Mouse (Mus musculus): ENCODE results near the gene Armh3. TPM values are rescaled to one million over a fixed set of nuclear protein-coding genes. Genes with fewer than 3 reads are reported as not detected.

Gene Armh3
- total RNA-seq, 1 experiment, result 8.0 TPM

DNA sequence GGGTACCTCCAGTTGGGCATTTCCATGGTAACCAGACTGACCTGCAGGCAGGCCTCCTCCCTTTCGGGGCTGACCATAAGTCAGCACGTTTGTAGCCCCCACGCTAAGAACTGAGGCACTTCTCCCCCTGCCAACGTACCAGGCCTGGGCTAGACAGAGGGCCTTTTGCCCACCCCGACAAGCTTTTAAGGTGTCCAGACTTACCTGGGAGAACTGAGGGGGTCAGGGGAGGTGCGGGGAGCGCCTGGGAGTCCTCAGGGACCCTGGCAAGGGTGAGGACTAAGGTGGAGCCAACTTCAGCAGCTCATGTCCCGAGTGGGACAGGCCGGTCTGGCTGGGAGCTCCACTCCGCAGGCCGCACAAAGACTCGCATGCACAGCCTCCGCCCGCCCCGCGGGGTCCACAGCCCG lies 40.6 kb upstream of the Armh3 start:
- peaks cover 3 to 15% of the 10 kb centered on the region in 2 experiments; a peak in 3 of 4 replicates for H3K4me1 ChIP-seq (ENCODE audit: control insufficient read depth in 2 of 2, insufficient read depth in 2 of 2, low read length in 2 of 2, poor library complexity in 1 of 2)
- peaks cover 31% of the 10 kb centered on the region for H3K36me3 ChIP-seq (ENCODE audit: control insufficient read depth, insufficient read depth, low read length, poor library complexity, severe bottlenecking)
- TF ChIP-seq MAFK (IDR thresholded peaks at IDR 0.05; ENCODE audit: insufficient read depth, low read depth, low read length) (no peak), ZNF384 (IDR thresholded peaks at IDR 0.05; ENCODE audit: low read depth, low read length) (no peak), HCFC1 (IDR thresholded peaks at IDR 0.05; ENCODE audit: borderline replicate concordance, insufficient read depth, low read length) (no peak), ZC3H11A (IDR thresholded peaks at IDR 0.05; ENCODE audit: borderline replicate concordance, low read depth, low read length) (no peak), CHD2 (IDR thresholded peaks at IDR 0.05; ENCODE audit: low read depth, low read length) (no peak)
- DNase-seq (ENCODE audit: low read depth, low spot score), result no peak
- peak overlapping the region; percentile 75 to 84 for H3K4me3 ChIP-seq (ENCODE audit: insufficient read depth in 1 of 2, low read depth in 1 of 2, low read length in 2 of 2, poor library complexity in 1 of 2, severe bottlenecking in 1 of 2)
- peak overlapping the region; percentile 81 for H3K9ac ChIP-seq (ENCODE audit: insufficient read depth, low read depth, low read length, poor library complexity, severe bottlenecking)
- no peaks in the 10 kb centered on the region for H3K9me3 ChIP-seq (ENCODE audit: control insufficient read depth, insufficient read depth, low read depth, low read length)
- peak overlapping the region; percentile 81 for H3K27ac ChIP-seq (ENCODE audit: insufficient read depth, low read depth, low read length, poor library complexity, severe bottlenecking)
- in situ Hi-C loops (cut with MboI; ENCODE audit: low sequenced_read_pairs in 2 of 2, unreplicated experiment in 2 of 2), result no loop called here

DNA sequence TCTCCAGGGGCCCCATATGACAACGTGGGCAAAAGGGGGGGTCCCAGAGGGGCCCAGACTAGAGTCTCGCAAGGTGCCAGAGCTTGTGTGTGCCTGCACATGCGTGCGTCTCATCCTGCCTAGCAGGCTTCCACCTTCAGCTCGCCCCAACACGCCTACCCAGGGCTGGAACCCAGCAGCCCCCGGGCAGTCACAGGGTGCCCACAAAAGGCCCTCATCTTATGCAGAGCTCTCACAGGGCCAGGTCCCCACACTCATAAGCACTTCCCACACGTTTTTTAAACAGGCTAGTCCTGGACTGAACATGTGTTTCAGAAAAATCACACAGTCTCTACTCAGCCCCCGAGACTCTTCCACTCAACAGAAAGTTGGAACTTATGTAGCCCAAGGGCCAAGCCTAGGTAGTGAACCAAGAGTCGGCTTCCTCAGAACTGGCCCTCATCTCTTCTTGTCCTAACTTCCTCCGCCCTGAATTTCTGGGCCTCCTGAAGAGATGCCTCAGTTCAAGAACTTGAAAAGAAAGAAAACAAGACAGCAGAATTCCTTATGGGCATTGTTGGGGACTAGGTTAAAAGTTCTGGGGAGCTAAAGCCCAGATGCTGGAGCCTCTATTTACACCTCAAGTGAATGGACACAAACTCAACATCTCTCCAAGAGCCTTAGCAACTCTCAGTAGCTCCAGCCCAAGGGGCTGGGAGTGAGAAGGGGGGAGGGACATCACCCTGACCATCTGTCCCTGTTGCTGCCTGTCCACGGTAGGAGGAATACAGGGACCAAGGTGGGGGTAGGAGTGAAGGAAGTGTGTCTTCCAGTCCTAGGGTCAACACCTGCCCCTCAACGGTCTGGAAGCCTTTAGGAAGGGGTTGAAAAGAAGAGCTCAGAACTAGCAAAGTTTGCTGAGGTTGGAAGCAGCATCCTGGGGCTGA lies 39.9 kb upstream of the Armh3 start:
- Histone ChIP-seq H3K27ac (ENCODE audit: insufficient read depth, low read depth, low read length, poor library complexity, severe bottlenecking) (peak overlapping the region; percentile 81), H3K9ac (ENCODE audit: insufficient read depth, low read depth, low read length, poor library complexity, severe bottlenecking) (peak overlapping the region; percentile 81), H3K9me3 (ENCODE audit: control insufficient read depth, insufficient read depth, low read depth, low read length) (no peaks in the 10 kb centered on the region), H3K4me1 (ENCODE audit: control insufficient read depth in 2 of 2, insufficient read depth in 2 of 2, low read length in 2 of 2, poor library complexity in 1 of 2) (peaks cover 3 to 15% of the 10 kb centered on the region in 2 experiments; a peak in 3 of 4 replicates), H3K36me3 (ENCODE audit: control insufficient read depth, insufficient read depth, low read length, poor library complexity, severe bottlenecking) (peaks cover 37% of the 10 kb centered on the region), H3K4me3 (ENCODE audit: insufficient read depth in 1 of 2, low read depth in 1 of 2, low read length in 2 of 2, poor library complexity in 1 of 2, severe bottlenecking in 1 of 2) (peak overlapping the region; percentile 75 to 84)
- in situ Hi-C loops (cut with MboI; ENCODE audit: low sequenced_read_pairs in 2 of 2, unreplicated experiment in 2 of 2), result no loop called here
- no peak for DNase-seq (ENCODE audit: low read depth, low spot score)
- TF ChIP-seq MAFK (IDR thresholded peaks at IDR 0.05; ENCODE audit: insufficient read depth, low read depth, low read length), result no peak
- TF ChIP-seq ZNF384 (IDR thresholded peaks at IDR 0.05; ENCODE audit: low read depth, low read length), result no peak
- TF ChIP-seq HCFC1 (IDR thresholded peaks at IDR 0.05; ENCODE audit: borderline replicate concordance, insufficient read depth, low read length), result no peak
- no peak for TF ChIP-seq CHD2 (IDR thresholded peaks at IDR 0.05; ENCODE audit: low read depth, low read length)
- no peak for TF ChIP-seq ZC3H11A (IDR thresholded peaks at IDR 0.05; ENCODE audit: borderline replicate concordance, low read depth, low read length)

DNA sequence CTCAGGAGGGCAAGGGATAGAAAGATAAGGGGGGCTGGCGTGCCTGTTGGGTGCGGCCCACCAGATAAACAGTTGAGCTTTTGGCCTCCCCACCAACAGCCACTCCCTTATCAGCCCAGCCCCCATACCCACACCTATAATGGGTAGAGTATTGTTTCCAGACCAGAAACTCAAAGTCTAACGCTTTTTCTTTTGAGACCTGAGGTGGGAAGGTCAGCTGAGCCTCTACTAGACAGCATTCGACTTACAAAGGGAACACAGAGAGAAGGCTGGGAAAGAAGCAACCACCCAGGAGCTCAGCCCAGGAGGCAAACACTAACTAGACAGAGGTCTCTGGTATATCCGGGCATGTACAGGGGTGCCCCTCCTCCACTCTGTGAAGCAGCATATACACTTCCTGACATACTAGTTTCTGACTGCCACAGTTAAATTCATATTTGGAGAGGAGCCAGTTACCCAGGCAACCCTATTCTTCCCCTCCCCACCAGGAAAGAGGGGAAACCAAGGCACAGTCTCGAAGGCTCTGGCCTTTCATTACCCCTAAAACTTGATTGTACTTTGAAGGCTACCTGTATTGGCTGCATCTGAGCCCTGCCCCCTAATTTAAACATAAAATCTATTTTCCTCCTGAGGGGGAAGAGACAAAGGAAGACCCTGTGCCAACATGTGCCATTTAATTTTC lies 39.1 kb upstream of the Armh3 start:
- in situ Hi-C loops (cut with MboI; ENCODE audit: low sequenced_read_pairs in 2 of 2, unreplicated experiment in 2 of 2), result no loop called here
- Histone ChIP-seq H3K9ac (ENCODE audit: insufficient read depth, low read depth, low read length, poor library complexity, severe bottlenecking) (peak overlapping the region; percentile 81; the same call in 1 of the 2 replicates), H3K36me3 (ENCODE audit: control insufficient read depth, insufficient read depth, low read length, poor library complexity, severe bottlenecking) (peaks cover 45% of the 10 kb centered on the region), H3K9me3 (ENCODE audit: control insufficient read depth, insufficient read depth, low read depth, low read length) (no peaks in the 10 kb centered on the region), H3K4me3 (ENCODE audit: insufficient read depth in 1 of 2, low read depth in 1 of 2, low read length in 2 of 2, poor library complexity in 1 of 2, severe bottlenecking in 1 of 2) (peak overlapping the region; percentile 75 to 84), H3K4me1 (ENCODE audit: control insufficient read depth in 2 of 2, insufficient read depth in 2 of 2, low read length in 2 of 2, poor library complexity in 1 of 2) (peaks cover 3 to 18% of the 10 kb centered on the region in 2 experiments), H3K27ac (ENCODE audit: insufficient read depth, low read depth, low read length, poor library complexity, severe bottlenecking) (peak overlapping the region; percentile 70; the same call in 1 of the 2 replicates)
- peak; percentile 66 for DNase-seq (ENCODE audit: low read depth, low spot score)
- TF ChIP-seq ZC3H11A (IDR thresholded peaks at IDR 0.05; ENCODE audit: borderline replicate concordance, low read depth, low read length) (no peak), CHD2 (IDR thresholded peaks at IDR 0.05; ENCODE audit: low read depth, low read length) (0 out of 2 replicates have a peak, but pooled peaks have one; percentile 14)

DNA sequence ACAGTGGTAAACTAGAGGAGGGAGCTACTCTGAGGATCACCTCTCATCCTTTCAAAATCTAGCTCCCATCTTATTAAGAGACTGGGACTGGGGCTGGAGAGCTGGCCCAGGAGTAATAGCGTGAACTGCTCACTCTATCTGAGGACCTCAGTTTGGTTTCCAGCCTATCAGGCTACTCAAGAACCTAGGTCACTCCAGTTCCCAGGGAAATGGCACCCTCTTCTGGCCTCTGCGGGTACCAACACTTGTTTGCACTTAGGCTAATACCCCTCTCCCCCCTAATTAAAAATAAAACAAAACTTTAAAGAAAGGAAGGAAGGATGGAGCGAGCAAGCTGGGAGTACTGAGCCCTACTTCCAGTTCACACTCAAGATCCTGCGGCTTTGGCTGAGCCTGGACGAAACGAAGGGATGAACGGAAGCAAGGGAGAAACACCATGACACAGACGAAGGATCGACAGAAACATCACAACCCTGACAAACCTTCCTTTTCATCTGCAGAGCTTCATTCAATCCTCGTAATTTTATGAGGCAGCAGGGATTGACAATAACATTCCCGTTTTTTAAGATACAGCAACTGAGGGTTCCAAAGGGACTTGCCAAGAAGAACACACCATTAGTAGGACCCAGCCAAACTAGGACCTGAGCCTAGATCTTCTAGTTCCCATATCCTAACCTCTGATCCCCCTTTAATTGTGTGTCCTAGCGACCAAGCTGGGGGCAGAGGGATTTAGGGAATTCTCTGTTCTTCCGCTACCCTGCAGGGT lies 38.4 kb upstream of the Armh3 start:
- H3K9ac ChIP-seq (ENCODE audit: insufficient read depth, low read depth, low read length, poor library complexity, severe bottlenecking), result peak overlapping the region; percentile 23; the same call in 1 of the 2 replicates
- no peak for TF ChIP-seq MAFK (IDR thresholded peaks at IDR 0.05; ENCODE audit: insufficient read depth, low read depth, low read length)
- TF ChIP-seq HCFC1 (IDR thresholded peaks at IDR 0.05; ENCODE audit: borderline replicate concordance, insufficient read depth, low read length), result no peak
- TF ChIP-seq CHD2 (IDR thresholded peaks at IDR 0.05; ENCODE audit: low read depth, low read length), result no peak
- TF ChIP-seq ZC3H11A (IDR thresholded peaks at IDR 0.05; ENCODE audit: borderline replicate concordance, low read depth, low read length), result no peak
- TF ChIP-seq ZNF384 (IDR thresholded peaks at IDR 0.05; ENCODE audit: low read depth, low read length), result no peak
- peak overlapping the region; percentile 59; the same call in 1 of the 2 replicates for H3K27ac ChIP-seq (ENCODE audit: insufficient read depth, low read depth, low read length, poor library complexity, severe bottlenecking)
- peak overlapping the region; percentile 49 to 84 for H3K4me3 ChIP-seq (ENCODE audit: insufficient read depth in 1 of 2, low read depth in 1 of 2, low read length in 2 of 2, poor library complexity in 1 of 2, severe bottlenecking in 1 of 2)
- DNase-seq (ENCODE audit: low read depth, low spot score), result no peak
- in situ Hi-C loops (cut with MboI; ENCODE audit: low sequenced_read_pairs in 2 of 2, unreplicated experiment in 2 of 2), result no loop called here
- H3K9me3 ChIP-seq (ENCODE audit: control insufficient read depth, insufficient read depth, low read depth, low read length), result no peaks in the 10 kb centered on the region
- H3K36me3 ChIP-seq (ENCODE audit: control insufficient read depth, insufficient read depth, low read length, poor library complexity, severe bottlenecking), result peaks cover 52% of the 10 kb centered on the region
- peaks cover 3 to 17% of the 10 kb centered on the region in 2 experiments for H3K4me1 ChIP-seq (ENCODE audit: control insufficient read depth in 2 of 2, insufficient read depth in 2 of 2, low read length in 2 of 2, poor library complexity in 1 of 2)
